Mouse (Mus musculus) brain, adult 2 months (tissue): ENCODE measurements around the gene Olfr1335.
"Not testable (repeated sequence)": the region's sequence is repeated elsewhere in the genome, so short reads cannot be mapped to it uniquely, and the experiment has no call there.

Experiments used
- DNase-seq: peaks from one replicate; pipeline ENCODE4 v3.0.0; 2011; ENCODE audit warnings: low read depth, low spot score

Gene Olfr1335

DNA sequence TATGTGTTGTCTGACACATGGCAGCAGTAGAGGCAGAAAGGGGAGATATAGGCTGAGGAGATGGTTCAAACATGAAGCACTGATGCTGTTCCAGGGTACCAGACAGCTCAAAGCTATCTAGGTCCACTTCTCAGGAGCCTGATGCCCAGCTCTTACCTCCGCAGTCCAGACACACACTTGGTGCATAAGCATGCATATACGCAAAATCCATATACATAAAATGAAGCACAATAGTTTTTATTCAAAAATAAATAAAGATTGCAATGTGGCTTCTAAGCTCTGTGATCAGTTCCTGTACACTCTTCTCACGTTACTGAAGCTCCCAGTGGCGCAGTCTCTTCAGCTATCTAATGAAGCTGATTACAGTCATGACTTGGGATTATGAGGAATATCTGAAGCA is at the start of gene Olfr1335:
Olfr1335 (minus strand) TSS at position 101 of the 400 bp plus-strand sequence.
- no peak for DNase-seq

DNA sequence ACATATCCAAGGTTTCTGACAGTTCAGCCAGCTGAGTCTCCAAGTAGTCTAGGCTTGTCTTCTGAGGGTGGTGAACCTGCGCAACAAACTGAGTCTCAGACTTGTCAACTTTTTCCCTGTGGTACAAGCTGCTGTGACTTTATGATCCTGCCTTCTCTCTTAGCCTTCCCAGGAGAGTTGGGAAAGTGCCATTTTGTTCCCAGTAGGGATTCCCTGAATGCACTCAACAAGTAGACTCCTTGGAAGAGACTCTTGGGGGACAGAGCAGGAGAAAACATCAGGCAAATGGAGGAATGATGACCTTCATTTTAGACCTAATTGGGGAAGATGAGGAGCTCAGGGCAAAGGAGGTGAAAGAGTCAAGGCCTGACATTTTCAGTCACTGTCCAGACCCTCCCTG is 26.4 kb upstream of the Olfr1335 start, which contains the start of gene Olfr1333:
Olfr1333 (minus strand) TSS at position 101 of the 400 bp plus-strand sequence.
- DNase-seq = no peak

DNA sequence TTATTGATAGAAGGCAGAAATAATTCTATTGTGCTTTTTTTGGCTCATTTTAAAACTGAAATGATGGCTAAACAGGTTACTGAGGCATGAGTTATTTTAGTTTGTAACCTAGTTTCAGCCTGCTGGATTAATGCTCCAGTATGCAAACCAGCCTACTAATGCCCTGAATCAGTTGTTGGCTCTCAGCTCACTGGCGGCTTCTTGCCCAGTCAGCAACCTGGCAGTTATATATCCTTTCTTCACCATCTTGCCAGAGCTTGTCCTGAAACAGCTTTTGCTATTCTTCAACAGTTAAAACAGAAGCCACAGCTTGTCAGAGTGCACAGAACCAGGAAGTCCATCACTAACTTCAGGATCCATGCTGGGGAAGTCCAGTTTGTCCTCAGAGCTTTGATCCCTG is 9.2 kb upstream of the Olfr1335 start:
- DNase-seq = peak; percentile 19

DNA sequence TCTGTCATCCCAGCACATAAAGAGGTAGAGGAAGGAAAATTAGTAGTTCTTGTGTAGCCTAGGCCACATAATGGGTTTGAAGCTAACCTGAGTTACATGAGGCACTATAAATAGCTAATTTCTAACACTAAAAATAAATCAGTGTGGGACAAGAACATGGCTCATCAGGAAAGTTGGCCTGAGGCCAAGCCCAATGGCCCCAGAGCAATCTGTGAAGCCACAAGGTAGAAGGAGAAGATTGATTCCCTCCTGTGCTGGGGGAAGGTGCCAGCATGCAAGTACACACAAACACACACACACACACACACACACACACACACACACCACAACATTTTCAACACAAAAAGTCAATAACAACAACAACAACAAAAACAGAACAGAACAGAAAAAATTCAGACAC is 16.9 kb downstream of the Olfr1335 start:
- DNase-seq = not testable (repeated sequence)

DNA sequence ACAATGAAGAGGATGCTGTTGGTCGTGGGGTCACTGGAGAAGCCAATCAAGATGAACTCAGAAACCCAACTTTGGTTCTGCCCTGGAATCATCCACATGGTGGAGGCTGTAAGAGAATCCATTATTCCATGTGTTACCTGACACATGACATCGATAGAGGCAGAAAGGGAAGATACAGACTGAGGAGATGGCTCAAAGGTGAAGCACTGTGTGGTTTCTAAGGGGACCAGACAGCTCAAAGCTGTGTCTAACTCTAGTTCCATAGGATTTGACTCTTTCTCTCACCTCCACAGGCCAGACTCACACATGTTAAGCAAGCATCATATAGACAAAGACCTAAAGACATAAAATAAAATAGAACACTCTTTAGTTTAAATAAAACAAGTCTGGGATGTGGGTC is 27.3 kb downstream of the Olfr1335 start, which contains the start of gene Olfr1337:
Olfr1337 (minus strand) TSS at position 101 of the 400 bp plus-strand sequence.
- no peak for DNase-seq
